Mouse (Mus musculus) limb, embryonic 14.5 days (tissue): Measurements from ENCODE around the gene Spns3. TPM values are rescaled to one million over a fixed set of nuclear protein-coding genes. Genes with fewer than 3 reads are reported as not detected.

Experiments used
- ATAC-seq: fragments of 200-750 bp; cut with Nextera tagmentation; 2 replicates; pipeline ENCODE4 v1.8.0; 2017; ENCODE audit warnings: low read depth, moderate number of reproducible peaks, moderate TSS enrichment; ENCODE audit not compliant: low FRiP score
- DNase-seq: peaks from one replicate; pipeline ENCODE4 v3.0.0-alpha.2; 2015; ENCODE audit warnings: low spot score
- H3K27ac ChIP-seq: fragments of 300-500 bp; sonication (generic); replicated peaks from 2 replicates; pipeline ENCODE4 v1.5.1; 2014; ENCODE audit warnings: low read depth, mild to moderate bottlenecking, low read length, moderate library complexity, mixed read lengths
- H3K27me3 ChIP-seq: fragments of 300-500 bp; sonication (generic); 2 replicates; pipeline ENCODE4 v1.6.1; 2014; ENCODE audit warnings: low read length, mixed read lengths; ENCODE audit not compliant: control insufficient read depth, insufficient read depth
- H3K36me3 ChIP-seq: fragments of 300-500 bp; sonication (generic); 2 replicates; pipeline ENCODE4 v1.6.1; 2014; ENCODE audit warnings: mild to moderate bottlenecking, low read length, moderate library complexity, mixed read lengths; ENCODE audit not compliant: control insufficient read depth, insufficient read depth
- H3K4me1 ChIP-seq: fragments of 300-500 bp; sonication (generic); 2 replicates; pipeline ENCODE4 v1.6.1; 2014; ENCODE audit warnings: antibody characterized with exemption, low read length, mixed read lengths; ENCODE audit not compliant: control insufficient read depth, insufficient read depth
- H3K4me2 ChIP-seq: fragments of 300-500 bp; sonication (generic); replicated peaks from 2 replicates; pipeline ENCODE4 v1.6.1; 2014; ENCODE audit warnings: low read depth, mild to moderate bottlenecking, low read length, moderate library complexity; ENCODE audit not compliant: severe bottlenecking
- H3K4me3 ChIP-seq: fragments of 300-500 bp; sonication (generic); replicated peaks from 2 replicates; pipeline ENCODE4 v1.5.1; 2014; ENCODE audit warnings: low read length
- H3K9ac ChIP-seq: fragments of 300-500 bp; sonication (generic); 2 replicates; pipeline ENCODE4 v1.6.1; 2014; ENCODE audit warnings: mild to moderate bottlenecking, low read depth, low read length, moderate library complexity; ENCODE audit not compliant: severe bottlenecking
- H3K9me3 ChIP-seq: fragments of 300-500 bp; sonication (generic); 2 replicates; pipeline ENCODE4 v1.6.1; 2016; ENCODE audit warnings: low read length; ENCODE audit not compliant: control insufficient read depth
- POLR2A ChIP-seq: fragments of 200-500 bp; IDR thresholded peaks from 2 replicates; pipeline ENCODE4 v1.8.0; 2012; ENCODE audit warnings: inconsistent platforms, mild to moderate bottlenecking, moderate library complexity, borderline replicate concordance; ENCODE audit not compliant: insufficient read depth, insufficient read length; ENCODE audit errors: extremely low read depth
- WGBS: fragments of 180-500 bp; shearing (Covaris S2); extraction: QIAGEN DNeasy Blood & Tissue Kit; methylation state at CpG from one replicate; pipeline ENCODE4 v1.1.7; 2014; 5-methylcytosine and 5-hydroxymethylcytosine counted together
- polyA plus RNA-seq, 2 experiments: library from polyadenylated mRNA; depleted of rRNA in 1 of 2; stranded (reverse) in 1 of 2; unstranded in 1 of 2; fragments of >200 nt; fragmentation: Nextera tagmentation in 1 of 2; extraction: Ambion mirVana in 1 of 2; gene quantifications; 2 replicates each; pipeline versions ENCODE4 v1.2.1 to v1.2.3; 2012 to 2014

Spns3 gene
- polyA plus RNA-seq, 2 experiments, result 0.41 to 0.62 TPM

DNA sequence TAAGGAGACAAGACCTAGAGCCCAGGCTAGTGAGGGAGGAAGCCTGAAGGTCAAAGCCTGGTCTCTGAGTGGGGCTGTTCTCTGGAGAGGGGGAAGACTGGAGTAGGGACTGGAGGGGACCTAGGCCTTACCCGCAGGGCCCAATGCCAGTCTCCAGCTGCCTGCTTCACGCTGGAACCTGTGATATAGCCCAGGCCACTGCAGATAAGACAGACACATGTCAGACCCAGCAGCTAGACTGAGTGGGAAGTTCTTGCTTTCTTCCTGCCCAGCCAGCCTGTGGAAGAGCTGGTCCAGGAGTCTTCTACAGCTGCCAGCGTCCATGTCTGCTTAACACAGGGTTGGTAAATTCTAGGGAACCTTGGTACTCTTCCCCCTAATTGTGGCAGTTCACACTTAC is 91.8 kb downstream of the Spns3 start:
- Histone ChIP-seq H3K9ac (no peak overlapping the region), H3K4me2 (no peak overlapping the region), H3K4me3 (no peak overlapping the region), H3K27ac (no peak overlapping the region; the same call in 1 of the 2 replicates), H3K9me3 (no peaks in the 10 kb centered on the region), H3K27me3 (no peaks in the 10 kb centered on the region), H3K36me3 (no peaks in the 10 kb centered on the region), H3K4me1 (no peaks in the 10 kb centered on the region)
- 60% methylated on average over 3 of the region's 3 CpGs for WGBS
- DNase-seq (no peak), ATAC-seq (no peak)
- no peak for TF ChIP-seq POLR2A

DNA sequence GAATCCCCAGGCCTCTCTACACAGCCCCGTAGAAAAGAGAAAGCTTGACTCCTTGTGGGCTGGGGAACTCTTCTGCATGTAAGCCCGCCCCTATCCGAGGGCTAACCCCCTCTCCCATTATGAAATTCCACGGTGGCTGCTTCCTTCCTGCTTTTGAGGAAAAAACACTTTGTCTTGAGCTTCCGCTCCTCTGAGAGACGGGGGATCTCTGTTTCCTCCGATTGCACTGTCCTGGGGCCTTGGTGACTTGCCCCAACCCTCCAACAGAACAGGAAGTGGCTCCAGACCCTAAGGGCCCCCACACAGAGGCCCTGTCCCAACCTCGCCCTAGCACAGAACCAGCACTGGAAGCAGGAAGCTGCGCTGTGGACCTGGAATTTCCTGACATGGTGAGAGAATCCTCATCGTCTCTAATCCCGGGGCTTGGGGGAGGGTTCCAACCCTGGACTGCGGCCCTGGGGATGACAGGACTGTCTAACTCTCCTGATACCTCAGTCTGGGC is 92.3 kb downstream of the Spns3 start:
- no peak for DNase-seq
- no peak overlapping the region for H3K4me2 ChIP-seq
- no peak overlapping the region for H3K27ac ChIP-seq
- no peaks in the 10 kb centered on the region for H3K9me3 ChIP-seq
- WGBS, result 68% methylated on average over 12 of the region's 12 CpGs
- H3K36me3 ChIP-seq, result no peaks in the 10 kb centered on the region
- no peak overlapping the region for H3K4me3 ChIP-seq
- H3K27me3 ChIP-seq, result no peaks in the 10 kb centered on the region
- no peaks in the 10 kb centered on the region for H3K4me1 ChIP-seq
- H3K9ac ChIP-seq, result no peak overlapping the region
- no peak for ATAC-seq
- TF ChIP-seq POLR2A, result no peak

DNA sequence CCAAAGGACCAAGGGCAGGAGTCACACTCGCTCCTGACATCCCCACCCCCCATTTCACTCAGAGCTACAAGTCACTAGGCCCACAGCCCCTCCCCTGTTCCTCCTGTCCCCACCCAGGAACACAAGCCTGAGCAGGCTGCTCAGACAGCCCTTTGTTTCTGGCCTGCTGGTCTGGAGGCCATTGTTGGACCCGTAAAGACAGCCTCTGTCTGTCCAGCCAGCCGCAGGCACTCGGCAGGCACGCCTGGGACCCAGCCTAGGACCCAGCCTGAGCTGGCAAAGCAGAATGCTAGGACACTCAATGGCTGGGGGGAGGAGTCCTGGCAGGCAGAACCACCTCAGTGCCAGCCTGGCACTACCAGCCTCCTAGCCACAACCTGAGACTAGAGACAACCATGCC is 94.6 kb downstream of the Spns3 start:
- Histone ChIP-seq H3K9ac (no peak overlapping the region), H3K4me1 (no peaks in the 10 kb centered on the region), H3K9me3 (no peaks in the 10 kb centered on the region), H3K4me2 (no peak overlapping the region), H3K36me3 (peaks cover 23% of the 10 kb centered on the region), H3K27me3 (no peaks in the 10 kb centered on the region), H3K4me3 (no peak overlapping the region), H3K27ac (no peak overlapping the region)
- 80% methylated on average over 5 of the region's 5 CpGs for WGBS
- TF ChIP-seq POLR2A, result no peak
- DNase-seq (no peak), ATAC-seq (no peak)

DNA sequence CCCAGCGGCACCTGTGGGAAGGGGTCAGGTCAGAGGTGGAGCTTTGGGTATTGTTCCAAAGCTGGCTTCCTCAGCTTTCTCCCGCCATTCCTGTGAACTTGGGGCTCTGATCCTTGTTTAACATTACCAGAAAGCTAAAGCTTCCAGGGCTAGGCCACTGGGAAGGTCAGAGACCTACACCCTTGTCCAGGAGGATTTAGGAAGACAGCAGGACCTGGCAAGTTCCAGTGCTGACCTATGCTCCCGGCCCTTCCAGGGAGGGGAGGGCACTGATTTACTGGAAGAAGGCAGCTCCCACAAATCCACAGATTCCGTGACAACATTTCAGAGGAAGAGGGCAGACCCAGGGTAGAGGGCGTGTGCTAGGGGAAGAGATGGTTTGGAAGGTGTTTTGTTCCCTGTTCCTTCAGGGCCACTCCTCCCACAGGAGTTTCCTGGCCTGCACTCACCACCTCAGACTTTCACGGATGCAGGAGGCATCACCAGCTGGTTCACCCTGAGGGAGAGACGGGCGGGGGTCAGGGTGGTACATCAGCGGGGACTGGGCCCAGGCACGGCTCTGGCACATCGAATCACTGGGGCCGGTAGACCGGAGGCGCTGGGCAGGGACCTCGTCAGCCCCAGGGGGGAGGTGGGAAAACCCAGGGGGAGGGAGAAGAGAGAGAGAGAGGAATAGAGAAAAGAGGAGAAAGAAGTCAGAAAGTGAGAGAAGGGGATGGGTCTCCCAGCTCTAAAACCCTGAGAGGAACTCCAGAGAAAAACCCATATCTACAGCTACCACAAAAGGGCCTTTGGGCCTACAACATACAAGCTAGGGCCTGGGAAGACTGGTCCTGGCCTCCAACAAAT is 97.0 kb downstream of the Spns3 start:
- ATAC-seq (no peak), DNase-seq (no peak)
- Histone ChIP-seq H3K27ac (no peak overlapping the region), H3K27me3 (no peaks in the 10 kb centered on the region), H3K4me1 (no peaks in the 10 kb centered on the region), H3K4me3 (no peak overlapping the region), H3K36me3 (peaks cover 47% of the 10 kb centered on the region), H3K9me3 (no peaks in the 10 kb centered on the region), H3K9ac (no peak overlapping the region), H3K4me2 (no peak overlapping the region)
- WGBS, result 53% methylated on average over 15 of the region's 15 CpGs
- no peak for TF ChIP-seq POLR2A

DNA sequence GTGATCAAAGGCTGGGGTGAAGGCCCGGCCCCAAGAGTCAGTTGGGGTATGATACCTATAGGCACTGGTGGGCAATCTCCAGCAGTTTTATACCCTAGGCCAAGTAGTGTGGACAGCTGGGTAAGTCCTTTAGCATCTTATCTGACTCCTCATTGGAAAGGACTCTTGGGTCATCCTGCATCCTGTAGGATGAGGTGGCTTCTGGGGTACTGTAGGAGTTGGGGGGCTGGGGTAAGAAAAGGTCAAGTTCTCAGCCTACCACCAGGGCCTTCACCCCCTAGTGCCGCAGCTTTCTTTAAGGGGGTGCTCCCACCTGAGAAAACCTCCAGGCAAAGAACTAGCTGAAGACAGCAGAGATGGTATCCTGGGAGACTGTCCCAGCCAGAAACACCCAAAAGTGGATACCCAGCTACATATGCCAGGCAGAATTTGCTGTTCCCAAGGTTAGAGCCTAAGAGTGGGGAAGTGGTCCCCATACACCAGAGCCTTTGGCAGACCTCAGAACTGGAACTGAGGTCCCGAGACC is 98.1 kb downstream of the Spns3 start:
- no peak overlapping the region for H3K27ac ChIP-seq
- H3K36me3 ChIP-seq, result peaks cover 58% of the 10 kb centered on the region
- H3K27me3 ChIP-seq, result no peaks in the 10 kb centered on the region
- H3K4me1 ChIP-seq, result no peaks in the 10 kb centered on the region
- WGBS, result 83% methylated on average over 3 of the region's 3 CpGs
- H3K9me3 ChIP-seq, result no peaks in the 10 kb centered on the region
- H3K4me3 ChIP-seq, result no peak overlapping the region
- TF ChIP-seq POLR2A, result no peak
- ATAC-seq (no peak), DNase-seq (no peak)
- H3K9ac ChIP-seq, result no peak overlapping the region
- no peak overlapping the region for H3K4me2 ChIP-seq
